Mouse (Mus musculus) gastrocnemius, postnatal 14 days (tissue): Measurements from ENCODE around the gene Clnk. TPM values are rescaled to one million over a fixed set of nuclear protein-coding genes. Genes with fewer than 3 reads are reported as not detected.
"Not testable (repeated sequence)": the region's sequence is repeated elsewhere in the genome, so short reads cannot be mapped to it uniquely, and the experiment has no call there.

Experiments used
- DNase-seq: peaks from one replicate; pipeline ENCODE4 v3.0.0; 2021; ENCODE audit warnings: mixed read lengths
- intact Hi-C: fragments of 180-260 bp; cut with DNase I; formaldehyde crosslinking; loops from one replicate; pipeline ENCODE4 v1.15.1; 2025; ENCODE audit warnings: low total_unique reads
- long read RNA-seq, 2 experiments: library from polyadenylated mRNA; stranded (forward); transcript quantifications; one replicate each; pipeline ENCODE4 v2.0.0; 2021
- total RNA-seq, 2 experiments: library from RNA; stranded (reverse); gene quantifications; 2 replicates each; pipeline ENCODE4 v1.2.3; 2021

Gene Clnk
- not detected for total RNA-seq
- long read RNA-seq, experiment 1 = 0 reads
- long read RNA-seq, experiment 2 = 0 reads

DNA sequence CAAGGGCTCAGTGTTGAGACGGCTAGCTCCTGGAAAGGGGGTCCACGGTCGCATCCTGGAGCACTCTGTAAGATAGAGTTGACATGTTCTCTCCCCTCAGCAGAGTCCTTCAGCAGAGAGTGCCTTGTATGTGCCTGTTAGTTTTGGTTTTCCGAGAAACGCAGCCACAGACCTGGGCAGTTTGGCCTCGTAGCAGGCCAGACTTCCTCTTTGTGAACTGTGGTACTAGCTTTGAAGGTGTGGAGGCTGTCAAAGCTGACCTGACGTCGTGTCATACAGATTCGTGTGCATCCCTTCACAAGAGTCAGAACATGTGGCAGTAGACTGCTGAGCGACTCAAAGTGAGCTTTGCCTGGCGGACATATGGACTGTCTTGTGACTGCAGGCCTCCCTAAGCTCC lies at the start of gene Clnk:
TSS of gene Clnk (minus strand) at position 191 of the 400 bp plus-strand sequence.
- intact Hi-C loops = no loop called here
- DNase-seq = no peak

DNA sequence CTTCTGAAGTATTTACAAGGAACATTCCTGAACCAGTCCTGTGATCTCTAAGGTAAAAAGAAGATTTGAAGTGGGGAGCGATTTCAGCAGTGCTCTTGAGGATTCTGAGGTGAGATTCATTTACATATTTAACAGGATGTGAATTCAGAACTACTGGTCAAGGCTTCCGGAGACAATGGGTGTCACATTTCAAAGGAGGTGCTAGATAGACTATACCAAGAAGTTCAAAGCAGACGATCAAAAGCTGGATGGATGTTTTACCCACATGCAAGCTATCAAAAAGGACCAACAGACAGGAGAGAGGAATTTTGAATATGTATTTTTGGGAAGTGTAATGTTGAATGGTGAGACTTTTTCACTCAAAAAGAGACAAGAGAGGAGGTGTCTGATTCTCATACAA lies 28.7 kb upstream of the Clnk start:
- no peak for DNase-seq
- intact Hi-C loops = no loop called here

GRCm38 (mm10) chr5:38904528-38905044 lies 28.0 kb upstream of the Clnk start:
- intact Hi-C loops = no loop called here
- no peak for DNase-seq

GRCm38 (mm10) chr5:38902889-38903288 lies 26.3 kb upstream of the Clnk start:
- intact Hi-C loops = no loop called here
- DNase-seq = no peak

DNA sequence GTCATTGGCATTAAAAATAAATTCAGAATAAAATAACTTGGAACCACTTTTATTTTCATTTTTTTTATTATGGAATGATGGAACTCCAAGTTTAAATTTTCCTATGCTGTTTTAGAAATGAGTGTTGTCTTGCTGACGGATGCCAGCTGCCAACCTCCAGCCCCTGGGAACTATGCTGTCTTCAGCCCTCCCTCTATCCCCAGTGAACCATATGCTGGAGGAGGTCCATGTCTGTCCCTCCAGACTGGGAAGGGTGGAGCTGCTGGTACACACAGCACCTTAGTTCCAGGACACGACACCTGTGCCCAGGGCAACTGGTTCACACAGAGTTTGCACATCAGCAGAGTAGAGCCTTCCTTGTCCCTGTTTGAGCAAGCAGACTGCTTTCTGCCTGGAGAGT lies 22.4 kb upstream of the Clnk start:
- intact Hi-C loops = no loop called here
- no peak for DNase-seq

GRCm38 (mm10) chr5:38888646-38889045 lies 12.0 kb upstream of the Clnk start:
- intact Hi-C loops = no loop called here
- DNase-seq = no peak

DNA sequence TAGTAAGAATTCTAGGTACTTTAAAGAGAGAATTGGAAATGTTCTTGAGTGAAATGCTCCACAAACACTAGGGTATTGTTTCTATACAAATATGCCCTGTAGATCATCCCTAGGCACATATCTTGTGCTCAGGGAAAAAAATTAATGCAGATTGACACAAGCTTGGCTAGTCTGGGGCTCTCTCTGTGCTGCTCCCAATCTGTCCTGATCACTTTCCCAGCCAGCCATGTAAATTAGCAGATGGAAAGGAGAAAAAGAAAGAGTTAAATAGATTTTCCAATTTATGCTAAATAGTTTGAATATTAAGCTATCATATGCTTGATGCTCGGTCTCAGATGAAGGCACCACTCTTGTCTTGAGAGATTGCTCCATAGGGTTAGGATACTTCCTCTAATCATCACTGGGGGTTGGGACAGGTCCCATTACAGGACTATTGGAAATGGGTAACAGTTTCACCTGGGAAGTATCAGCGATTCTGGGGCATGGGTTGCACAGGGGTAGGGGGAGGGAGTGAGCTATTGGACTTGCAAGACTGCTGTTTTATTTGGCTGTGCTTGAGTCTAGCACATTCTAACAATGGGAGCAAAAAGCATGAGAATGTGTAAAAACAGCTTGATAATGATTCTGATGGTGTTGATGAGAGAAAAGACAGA lies 10.1 kb upstream of the Clnk start:
- intact Hi-C loops = no loop called here
- DNase-seq = no peak

DNA sequence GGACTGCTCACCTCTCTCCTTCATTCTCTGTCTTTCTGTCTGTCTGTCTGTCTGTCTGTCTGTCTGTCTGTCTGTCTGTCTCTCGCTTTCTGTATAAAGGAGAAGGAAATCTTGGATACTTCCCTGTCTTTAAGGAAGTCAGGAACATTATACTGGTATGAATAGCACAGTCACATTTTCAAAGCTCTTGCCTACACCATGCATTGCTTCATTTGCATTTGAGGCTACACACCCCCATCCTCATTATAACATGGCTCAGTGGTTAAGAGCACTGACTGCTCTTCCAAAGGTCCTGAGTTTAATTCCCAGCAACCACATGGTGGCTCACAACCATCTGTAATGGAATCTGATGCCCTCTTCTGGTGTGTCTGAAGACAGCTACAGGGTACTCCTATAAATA lies 6.0 kb upstream of the Clnk start:
- DNase-seq, intact Hi-C loops: not testable (repeated sequence)

GRCm38 (mm10) chr5:38881728-38882620 lies 5.4 kb upstream of the Clnk start:
- DNase-seq = no peak
- intact Hi-C loops = no loop called here

- DNase-seq = no peak
- intact Hi-C loops = no loop called here
Measured at GRCm38 (mm10) chr5:38881416-38881727, 4.8 kb upstream of the Clnk start.

GRCm38 (mm10) chr5:38879989-38880706 lies 3.5 kb upstream of the Clnk start:
- DNase-seq = peak; percentile 35
- intact Hi-C loops = no loop called here

DNA sequence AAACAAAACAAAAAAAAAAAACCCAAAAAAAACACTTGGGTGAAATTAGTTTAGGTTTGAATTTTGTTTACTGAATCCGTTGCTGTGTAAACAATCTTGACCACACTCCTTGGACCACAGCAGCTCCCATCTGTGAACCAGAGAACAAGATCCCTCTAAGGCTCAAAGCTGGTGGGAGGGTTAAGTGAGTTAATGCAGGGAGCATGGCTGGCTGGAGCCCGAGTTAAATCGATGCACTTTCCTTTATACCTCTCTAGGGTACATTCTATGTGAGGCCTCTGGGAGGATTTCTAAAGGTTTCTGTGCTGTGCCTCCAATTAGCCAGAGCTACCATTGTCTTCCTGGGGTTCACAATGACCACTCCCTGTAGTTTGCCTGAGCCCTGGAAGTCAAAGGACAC lies 1.2 kb downstream of the Clnk start:
- intact Hi-C loops = no loop called here

DNA sequence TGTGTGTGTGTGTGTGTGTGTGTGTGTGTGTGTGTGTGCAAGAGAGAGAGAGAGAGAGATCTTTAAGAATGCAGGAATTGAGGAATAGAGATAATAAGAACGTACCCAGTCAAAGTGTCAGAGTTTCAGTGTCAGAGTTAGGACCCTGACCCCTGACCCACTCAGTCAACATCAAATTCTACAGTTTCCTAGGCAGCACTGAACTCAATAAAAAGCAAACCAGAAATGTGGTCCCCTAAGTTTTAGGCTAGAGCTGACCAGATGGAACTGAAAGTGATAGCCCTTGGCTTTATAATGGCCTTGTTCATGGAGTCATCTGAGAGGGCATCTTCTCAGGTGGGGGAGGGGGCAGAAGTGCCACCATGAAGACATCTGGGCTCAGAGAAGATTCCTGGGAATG lies 1.7 kb downstream of the Clnk start:
- intact Hi-C loops = no loop called here
- no peak for DNase-seq

More for the DNA sequence above, 1.2 kb downstream of the Clnk start:
- DNase-seq = no peak

DNA sequence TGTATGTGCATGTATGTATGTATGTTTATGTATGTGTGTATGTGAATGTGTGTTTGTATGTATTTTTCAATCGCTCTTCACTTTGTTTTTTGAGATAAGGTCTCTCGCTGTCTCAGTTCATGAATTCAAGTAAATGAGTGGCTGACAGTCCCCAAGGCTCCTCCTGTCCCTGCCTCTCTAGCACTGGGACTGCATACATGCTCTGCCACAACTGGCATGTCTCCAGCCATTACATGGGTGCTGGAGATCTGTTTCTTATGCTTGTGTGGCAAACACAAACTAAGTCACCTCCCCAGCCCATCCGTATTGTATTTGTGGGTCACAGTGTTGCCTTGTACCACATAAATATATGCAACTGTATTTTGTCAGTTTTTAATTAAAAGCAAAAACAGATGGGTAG lies 3.7 kb downstream of the Clnk start:
- DNase-seq = no peak
- intact Hi-C loops = no loop called here

- no peak for DNase-seq
- intact Hi-C loops = no loop called here
Measured at GRCm38 (mm10) chr5:38871591-38871990, 5.0 kb downstream of the Clnk start.

DNA sequence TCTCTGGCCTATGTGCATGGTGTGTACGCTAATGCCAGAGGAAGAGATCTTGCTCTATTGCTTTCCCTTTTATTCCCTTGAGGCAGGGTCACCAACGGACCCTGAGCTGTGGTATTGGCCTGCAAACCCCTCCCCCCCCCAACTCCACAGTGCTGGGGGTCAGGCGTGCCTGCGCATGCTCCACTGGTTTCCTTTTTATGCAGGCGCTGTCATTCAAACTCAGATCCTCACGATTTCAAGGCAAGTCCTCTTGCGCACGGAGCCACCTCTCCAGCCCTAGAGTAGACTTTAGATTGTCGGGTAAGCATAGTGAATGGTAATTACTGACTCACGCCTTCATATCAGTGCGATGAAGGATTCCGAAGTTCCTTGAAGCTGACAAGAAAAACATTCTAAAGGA lies 6.1 kb downstream of the Clnk start:
- intact Hi-C loops = no loop called here
- DNase-seq = no peak

DNA sequence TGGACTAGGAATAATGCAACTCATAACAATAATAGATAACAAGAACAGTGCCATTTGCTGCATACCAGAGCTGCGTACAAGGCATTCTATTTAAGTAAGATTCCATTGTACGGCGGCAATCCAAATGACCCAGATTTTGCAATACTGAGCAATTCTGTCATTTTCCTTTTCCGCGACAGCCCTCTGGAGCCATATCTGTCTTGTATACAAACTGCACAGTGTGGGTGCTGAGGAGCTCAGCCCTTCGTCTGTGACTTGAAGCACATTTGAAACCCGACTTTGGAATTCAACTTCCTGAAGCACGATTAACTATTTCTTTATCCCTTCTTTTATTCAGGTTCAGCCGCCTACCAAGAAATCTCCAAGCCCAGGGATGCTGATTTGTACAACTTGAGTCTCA lies 6.6 kb downstream of the Clnk start:
- intact Hi-C loops = no loop called here
- no peak for DNase-seq

- DNase-seq = no peak
- intact Hi-C loops = no loop called here
Measured at GRCm38 (mm10) chr5:38864624-38865023, 12.0 kb downstream of the Clnk start.

DNA sequence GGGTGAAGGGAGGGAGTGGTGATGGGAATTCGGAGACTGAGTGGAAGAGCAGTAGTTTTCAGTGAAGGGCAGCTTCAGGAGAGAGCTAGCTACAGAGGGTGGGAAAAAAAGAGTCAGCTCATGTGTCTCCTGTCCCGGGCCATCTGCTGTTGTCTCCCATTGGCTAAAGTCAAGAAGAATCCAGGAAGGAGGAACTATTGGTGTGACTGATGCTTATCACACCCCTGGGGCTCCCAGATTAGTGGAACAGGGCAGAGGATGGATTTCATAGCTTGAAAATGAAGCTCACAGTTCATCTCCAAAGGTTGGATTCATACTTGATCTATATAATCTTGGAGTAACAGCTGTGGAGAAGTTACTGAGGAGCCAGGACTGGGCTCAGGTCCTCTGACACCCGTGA lies 13.6 kb downstream of the Clnk start:
- intact Hi-C loops = no loop called here
- DNase-seq = no peak

DNA sequence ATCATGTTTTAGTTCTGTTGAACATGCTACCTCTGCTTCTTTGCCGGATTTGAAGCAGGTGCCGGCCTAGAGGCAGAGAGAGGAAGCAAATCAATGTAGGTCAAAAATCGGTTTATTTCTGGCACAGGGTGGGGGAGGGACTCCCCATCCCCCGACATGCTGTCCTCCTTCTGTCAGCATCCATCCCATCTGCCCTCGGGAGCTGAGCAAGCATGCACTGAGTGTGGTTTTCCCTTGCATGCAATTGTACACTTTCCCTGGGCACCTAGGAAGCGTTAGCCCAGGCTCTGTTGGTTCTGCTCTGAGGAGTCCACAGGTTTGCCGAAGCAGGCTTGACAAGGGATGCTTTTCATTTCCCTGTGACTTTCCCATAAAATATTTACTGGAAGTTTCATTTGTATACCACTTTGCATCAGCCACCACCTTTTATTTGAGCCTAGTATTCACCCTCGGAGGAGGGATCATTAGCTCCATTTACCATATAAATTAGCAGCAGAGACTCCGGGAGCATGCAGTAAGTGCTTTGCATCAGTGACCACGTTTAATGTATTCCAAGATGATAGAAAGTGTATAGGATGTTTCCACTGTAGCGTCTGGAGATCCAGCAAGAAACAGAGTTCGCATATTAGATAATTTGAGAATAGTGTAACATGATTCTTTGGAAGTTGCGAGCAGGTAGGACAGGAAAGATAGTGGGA lies 14.2 kb downstream of the Clnk start:
- DNase-seq = no peak
- intact Hi-C loops = no loop called here
